Mouse (Mus musculus): ENCODE measurements around the gene Tnrc6a.
A peak's percentile ranks its signal among the peaks of the same experiment; 100 is the strongest.

Tnrc6a gene

DNA sequence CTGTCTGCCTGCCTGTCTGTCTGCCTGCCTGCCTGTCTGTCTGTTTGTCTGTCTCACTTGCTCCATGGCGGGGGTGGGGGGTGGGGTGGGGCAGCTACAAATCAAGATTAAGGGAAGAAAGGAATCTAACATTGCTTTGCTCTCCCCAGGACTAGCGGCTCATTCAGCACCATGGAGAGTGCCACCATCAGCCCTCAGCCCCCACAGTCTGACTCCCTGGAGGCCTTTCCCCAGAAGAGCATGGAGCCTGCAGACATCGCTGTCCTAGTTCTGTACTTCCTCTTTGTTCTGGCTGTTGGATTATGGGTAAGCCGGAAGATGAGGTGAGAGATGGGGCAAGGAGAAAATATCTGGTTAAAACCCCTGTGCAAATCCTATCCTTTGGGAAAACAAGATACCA is 111.8 kb downstream of the Tnrc6a start:
- no peak for DNase-seq (ENCODE audit: low read depth)

DNA sequence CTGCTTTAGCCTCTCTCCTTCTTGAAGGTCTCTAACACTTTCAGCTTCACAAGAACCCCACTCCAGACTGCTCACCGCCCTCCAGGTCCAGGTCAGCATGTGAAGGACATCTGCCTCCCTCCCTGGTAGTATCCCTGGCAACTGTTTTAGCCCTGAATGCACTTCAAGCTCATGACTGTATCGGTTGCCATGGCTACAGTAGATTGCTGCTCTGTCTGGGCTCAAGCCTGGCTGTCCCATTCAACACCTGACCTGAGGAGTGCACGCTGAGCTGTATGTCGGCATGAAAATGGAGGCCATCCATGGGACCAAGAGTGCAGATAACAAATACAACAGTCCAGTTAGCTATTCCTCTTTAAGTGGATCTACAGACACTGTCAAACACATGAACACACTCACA is 114.9 kb downstream of the Tnrc6a start:
- no peak for DNase-seq (ENCODE audit: low read depth)

DNA sequence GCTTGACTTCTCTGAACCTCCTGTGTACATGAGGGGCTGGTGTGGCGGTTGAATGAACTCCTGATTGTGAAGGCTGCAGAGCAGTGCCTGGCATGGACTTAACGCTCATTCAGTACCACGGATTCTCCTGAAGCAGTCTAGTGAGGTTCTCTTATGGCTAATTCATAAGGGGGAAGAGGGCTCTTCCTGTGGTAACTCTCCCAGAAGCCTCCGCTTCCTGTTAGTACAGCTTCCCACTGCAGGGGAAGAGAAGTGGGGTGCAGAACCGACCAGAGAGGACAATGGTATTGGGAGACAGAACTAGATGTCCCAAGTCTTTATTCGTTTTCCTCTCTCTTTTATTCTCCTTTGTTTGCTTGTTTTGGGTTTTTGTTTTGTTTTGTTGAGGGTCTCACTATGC is 116.4 kb downstream of the Tnrc6a start:
- DNase-seq (ENCODE audit: low read depth): peak; percentile 23

DNA sequence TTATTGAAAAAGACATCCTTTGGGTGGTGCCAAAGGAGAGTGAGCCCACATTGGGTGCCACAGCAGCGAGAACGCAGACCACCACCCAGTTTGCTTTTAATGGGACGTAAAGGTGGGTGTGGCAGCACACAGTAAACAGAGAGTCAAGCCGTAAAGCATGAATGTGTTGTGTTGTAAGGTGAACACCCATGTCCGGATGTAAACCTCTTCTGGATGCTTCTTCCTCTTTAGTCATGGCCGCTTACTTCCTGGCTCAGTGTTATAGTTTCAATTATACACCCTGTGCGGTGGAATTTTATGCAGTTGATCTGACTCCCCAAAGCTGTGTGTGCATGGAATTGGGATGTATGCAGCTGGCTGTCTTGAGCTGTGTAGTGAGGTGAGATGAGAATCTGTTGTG is 118.6 kb downstream of the Tnrc6a start:
- no peak for DNase-seq (ENCODE audit: low read depth)

DNA sequence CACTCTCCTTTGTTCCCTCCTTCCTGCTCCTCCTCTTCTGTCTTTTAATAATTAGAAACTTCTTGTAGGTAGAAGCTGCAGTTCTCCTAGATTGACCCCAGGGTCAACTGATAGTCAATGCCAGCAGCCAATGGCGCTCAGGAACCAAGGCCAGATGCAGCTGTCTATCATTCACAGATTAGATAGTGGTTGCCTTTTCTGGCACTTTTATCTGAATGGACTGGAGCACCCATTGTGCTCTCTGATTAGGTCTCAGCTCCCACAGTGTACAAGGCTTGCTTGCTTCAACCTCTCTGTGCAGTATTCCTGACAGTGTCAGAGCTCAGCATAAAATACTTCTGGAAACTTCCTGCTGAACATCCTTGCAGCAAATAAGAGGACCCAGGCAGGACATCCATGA is 121.1 kb downstream of the Tnrc6a start:
- no peak for DNase-seq (ENCODE audit: low read depth)
